Mouse (Mus musculus) cerebellum, adult 2 months (tissue): ENCODE measurements around the gene Gm340. TPM values are rescaled to one million over a fixed set of nuclear protein-coding genes. Genes with fewer than 3 reads are reported as not detected.

Source experiments
- DNase-seq, 2 experiments: peaks; one replicate each; pipeline ENCODE4 v3.0.0; 2021
- H3K27ac ChIP-seq: fragments of 200-500 bp; 2 replicates; pipeline ENCODE4 v1.5.1; 2012; ENCODE audit warnings: low read length, control low read depth, inconsistent platforms; ENCODE audit not compliant: insufficient read depth
- H3K27me3 ChIP-seq: fragments of 200-500 bp; 2 replicates; pipeline ENCODE4 v1.6.1; 2012; ENCODE audit warnings: inconsistent platforms, mild to moderate bottlenecking, low read length, moderate library complexity; ENCODE audit not compliant: control insufficient read depth, insufficient read depth
- H3K4me1 ChIP-seq: fragments of 200-500 bp; 2 replicates; pipeline ENCODE4 v1.6.1; 2011; ENCODE audit warnings: low read length; ENCODE audit not compliant: control insufficient read depth, insufficient read depth
- H3K4me3 ChIP-seq: fragments of 200-500 bp; replicated peaks from 2 replicates; pipeline ENCODE3; 2011; ENCODE audit warnings: mild to moderate bottlenecking, low read depth, low read length, control low read depth; ENCODE audit not compliant: insufficient read depth
- CTCF ChIP-seq: fragments of 200-500 bp; IDR thresholded peaks from 2 replicates; pipeline ENCODE4 v1.5.1; 2011; ENCODE audit warnings: low read depth, mild to moderate bottlenecking, control low read depth, low read length, moderate library complexity, borderline replicate concordance; ENCODE audit not compliant: insufficient read depth
- POLR2A ChIP-seq: fragments of 200-500 bp; IDR thresholded peaks from 2 replicates; pipeline ENCODE4 v1.6.1; 2011; ENCODE audit warnings: low read length, control low read depth, borderline replicate concordance; ENCODE audit not compliant: insufficient read depth
- WGBS: fragments of 180-500 bp; shearing (Covaris S2); methylation state at CpG from one replicate; pipeline ENCODE4 v1.1.7; 2018; 5-methylcytosine and 5-hydroxymethylcytosine counted together
- polyA plus RNA-seq: library from polyadenylated mRNA; depleted of rRNA; stranded (reverse); fragments of >200 nt; gene quantifications from 2 replicates; pipeline ENCODE4 v1.2.3, GENCODE M21; 2012

Gene Gm340
- polyA plus RNA-seq, 1 experiment = 1.9 TPM

DNA sequence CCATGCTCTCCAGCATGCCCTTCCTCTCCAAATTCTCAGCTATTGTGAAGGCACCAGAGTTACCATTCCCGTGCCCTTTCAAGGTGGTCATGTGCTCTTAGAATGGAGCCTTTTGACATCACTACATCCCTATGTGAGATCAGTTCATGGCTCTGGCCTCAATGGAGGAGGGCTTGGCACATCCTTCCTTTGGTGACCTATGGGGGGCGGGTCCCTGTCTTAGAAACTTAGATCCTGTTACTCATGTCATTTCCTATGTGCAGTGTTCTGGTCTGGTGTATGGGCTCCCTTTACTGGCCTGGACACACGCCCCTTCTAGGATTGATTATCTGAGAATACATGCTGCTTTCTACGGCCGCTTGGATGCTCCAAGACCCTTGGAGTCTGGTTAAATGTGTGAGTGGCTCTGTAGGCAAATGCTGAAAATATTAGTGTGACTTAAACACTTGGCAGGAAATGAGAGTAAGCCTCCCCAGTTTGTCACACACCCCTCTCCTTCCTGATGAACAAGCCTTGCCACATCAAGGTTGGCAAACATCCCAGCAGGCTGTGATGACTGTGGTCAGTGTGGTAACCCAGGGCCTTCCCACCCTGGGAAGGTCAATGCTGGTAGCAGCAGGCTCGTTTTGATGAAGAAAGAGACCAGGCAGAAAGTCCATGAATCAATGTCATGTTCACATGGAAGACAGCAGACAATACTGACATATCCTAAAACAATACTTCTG is 15.2 kb downstream of the Gm340 start:
- no peak for DNase-seq
- Histone ChIP-seq H3K4me1 (no peaks in the 10 kb centered on the region), H3K27me3 (no peaks in the 10 kb centered on the region), H3K4me3 (no peak overlapping the region), H3K27ac (no peak overlapping the region)
- TF ChIP-seq POLR2A (no peak), CTCF (no peak)
- WGBS = 75% methylated on average over 6 of the region's 6 CpGs

DNA sequence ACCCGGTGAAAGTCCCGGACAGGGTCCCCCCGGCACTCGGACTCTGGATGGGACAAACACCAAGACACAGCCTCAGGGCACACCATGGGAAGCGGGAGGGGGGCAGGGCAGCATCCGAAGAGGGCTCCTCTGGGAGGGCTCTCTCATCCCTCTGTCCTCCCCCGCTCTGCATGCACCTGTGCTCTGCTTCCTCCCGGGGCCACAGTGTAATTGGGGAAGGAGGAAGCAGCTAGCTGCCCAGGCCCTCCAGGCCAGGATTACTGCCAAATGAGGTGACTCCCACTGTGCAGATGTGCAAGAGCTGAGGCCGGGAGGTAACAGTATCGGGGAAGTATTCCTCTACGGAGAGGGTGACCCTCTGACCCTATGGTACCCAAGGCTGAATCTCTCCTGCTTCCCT is 18.5 kb downstream of the Gm340 start:
- Histone ChIP-seq H3K4me1 (no peaks in the 10 kb centered on the region), H3K4me3 (no peak overlapping the region), H3K27me3 (no peaks in the 10 kb centered on the region), H3K27ac (no peak overlapping the region)
- WGBS = 19% methylated on average over 11 of the region's 11 CpGs
- peak in 1 of 2 experiments; percentile 10 for DNase-seq
- no peak for TF ChIP-seq CTCF
- no peak for TF ChIP-seq POLR2A

DNA sequence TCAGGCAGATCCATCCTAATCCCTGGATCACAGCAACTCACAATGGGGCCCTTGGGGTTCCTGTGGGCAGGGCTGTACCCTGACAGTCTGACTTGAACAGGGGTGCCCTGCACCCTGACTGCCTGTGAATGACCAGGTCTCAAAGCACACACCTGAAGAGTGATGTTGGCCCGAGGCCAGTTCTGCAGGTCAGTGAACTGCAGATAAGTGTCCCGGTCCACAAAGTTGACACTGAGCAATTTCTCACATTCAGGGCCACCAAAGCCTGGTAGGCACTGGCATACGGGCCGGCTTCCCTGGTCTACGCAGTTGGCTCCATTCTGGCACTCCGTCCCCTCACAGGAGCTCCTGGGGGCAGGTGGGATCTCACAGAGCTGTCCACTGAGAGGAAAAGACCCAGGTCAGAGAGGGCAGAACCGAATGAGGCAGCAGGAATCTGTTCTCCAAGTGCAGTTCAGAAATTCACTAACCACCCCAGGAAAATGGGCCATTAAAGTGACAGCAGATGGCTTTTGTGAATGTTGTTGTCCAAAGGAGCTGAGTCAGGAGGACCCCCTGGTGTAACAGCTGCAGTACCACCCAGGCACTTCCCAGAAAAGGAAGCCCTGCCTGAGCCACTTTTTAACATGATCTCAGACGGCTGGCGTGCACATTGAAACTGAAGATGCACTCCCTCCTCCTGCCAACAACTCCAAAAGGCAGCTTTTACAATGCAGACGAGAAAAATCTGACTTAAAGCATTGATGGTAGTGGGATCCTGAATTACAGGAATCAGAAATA is 24.2 kb downstream of the Gm340 start:
- no peak for DNase-seq
- H3K27me3 ChIP-seq = no peaks in the 10 kb centered on the region
- H3K4me1 ChIP-seq = peaks cover 4% of the 10 kb centered on the region
- TF ChIP-seq CTCF = no peak
- no peak overlapping the region for H3K4me3 ChIP-seq
- no peak overlapping the region for H3K27ac ChIP-seq
- 67% methylated on average over 10 of the region's 10 CpGs for WGBS

DNA sequence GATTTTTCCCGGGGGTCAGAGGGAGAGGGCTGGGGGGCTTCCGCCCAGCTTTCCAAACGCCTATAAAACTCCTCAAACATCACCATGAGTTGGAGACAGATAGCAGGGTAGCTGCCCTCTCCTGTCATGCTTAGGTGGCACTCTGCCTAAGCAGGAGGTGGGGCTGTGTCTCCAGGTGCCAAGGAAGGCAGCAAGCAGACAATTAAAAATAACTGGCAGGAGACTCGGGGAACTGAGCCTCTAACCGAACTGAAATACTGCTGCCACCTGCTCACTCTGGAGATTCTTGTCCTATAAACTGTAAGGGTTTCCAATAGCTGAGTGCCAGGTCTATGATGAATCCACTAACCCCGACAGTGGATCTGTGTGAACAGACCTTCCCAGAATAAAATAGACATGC is 29.5 kb downstream of the Gm340 start:
- DNase-seq = peak in 1 of 2 experiments; percentile 36
- 33% methylated on average over 6 of the region's 6 CpGs for WGBS
- no peak overlapping the region for H3K4me3 ChIP-seq
- TF ChIP-seq POLR2A (no peak), CTCF (no peak)
- H3K4me1 ChIP-seq = peaks cover 10% of the 10 kb centered on the region
- H3K27ac ChIP-seq = no peak overlapping the region
- H3K27me3 ChIP-seq = no peaks in the 10 kb centered on the region; the same call in 1 of the 2 replicates

DNA sequence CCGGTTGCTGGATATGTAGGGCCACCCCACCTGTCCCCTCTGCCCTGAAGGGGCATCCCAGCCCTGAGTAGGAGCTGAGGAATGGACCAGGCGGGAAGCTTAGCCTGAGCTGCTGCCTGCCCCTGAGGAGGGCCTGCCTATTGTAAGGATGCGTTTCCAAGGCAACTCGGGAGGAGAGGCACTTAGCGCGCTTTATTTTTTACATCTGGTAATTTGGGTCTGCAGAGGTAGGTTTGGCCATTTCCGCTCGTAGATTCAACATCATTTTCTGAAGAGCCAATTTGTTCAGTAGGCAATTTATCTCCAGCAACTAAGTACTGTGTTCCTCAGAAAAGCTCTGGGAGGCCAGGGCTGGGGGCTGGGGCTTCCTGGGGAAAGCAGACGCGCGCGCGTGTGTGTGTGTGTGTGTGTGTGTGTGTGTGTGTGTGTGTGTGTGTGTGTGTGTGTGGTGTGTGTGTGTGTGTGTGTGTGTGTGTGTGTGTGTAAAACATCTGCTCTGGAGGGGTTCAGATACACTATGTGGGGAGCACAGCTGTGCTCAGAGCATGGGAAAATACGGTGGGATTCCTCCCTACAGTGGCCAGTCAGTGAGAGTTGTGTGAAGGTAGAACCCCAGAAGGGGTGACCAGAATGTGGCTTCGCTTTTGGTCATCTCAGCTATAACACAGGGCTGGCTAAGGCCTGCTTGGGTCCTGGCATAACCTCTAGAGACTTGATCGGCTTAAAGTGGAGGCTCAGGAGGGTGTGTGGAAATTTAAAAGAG is 31.3 kb downstream of the Gm340 start:
- TF ChIP-seq POLR2A (no peak), CTCF (no peak)
- WGBS = 64% methylated on average over 16 of the region's 16 CpGs
- Histone ChIP-seq H3K4me3 (no peak overlapping the region), H3K27me3 (no peaks in the 10 kb centered on the region; the same call in 1 of the 2 replicates), H3K27ac (no peak overlapping the region), H3K4me1 (peaks cover 12% of the 10 kb centered on the region)
- DNase-seq = no peak

DNA sequence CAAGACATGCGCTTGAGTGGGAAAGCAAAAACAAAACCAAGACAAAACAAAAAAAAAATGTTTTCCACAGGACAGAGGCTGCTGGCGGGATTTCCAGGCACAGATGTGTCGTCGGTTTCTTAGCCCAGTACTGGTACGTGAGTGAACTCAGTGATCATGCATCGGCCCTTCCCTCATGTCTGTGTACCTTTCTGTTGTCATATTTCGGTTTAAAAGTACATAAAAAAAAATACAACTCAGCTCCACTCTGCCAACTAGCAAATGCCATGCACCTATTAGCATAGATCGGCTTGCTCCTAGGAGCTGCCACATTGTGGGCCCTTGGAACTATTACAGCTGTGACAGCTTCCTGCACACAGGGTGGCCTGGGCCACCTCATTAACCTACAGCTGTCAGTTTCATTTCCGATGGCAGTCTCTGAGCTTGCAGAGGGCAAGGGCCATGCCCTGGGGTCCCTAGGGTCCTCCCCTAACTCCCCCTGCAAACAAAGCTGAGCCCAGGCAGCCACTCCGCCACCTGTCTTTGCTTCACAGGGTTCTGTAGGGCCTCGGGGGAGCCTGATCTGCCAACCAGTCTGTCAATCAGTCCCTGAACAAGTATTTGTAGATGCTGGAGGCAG is 33.5 kb downstream of the Gm340 start:
- Histone ChIP-seq H3K27ac (no peak overlapping the region), H3K4me1 (peaks cover 12% of the 10 kb centered on the region), H3K27me3 (no peaks in the 10 kb centered on the region; the same call in 1 of the 2 replicates), H3K4me3 (no peak overlapping the region)
- WGBS = 58% methylated on average over 11 of the region's 11 CpGs
- no peak for TF ChIP-seq CTCF
- no peak for TF ChIP-seq POLR2A
- no peak for DNase-seq

DNA sequence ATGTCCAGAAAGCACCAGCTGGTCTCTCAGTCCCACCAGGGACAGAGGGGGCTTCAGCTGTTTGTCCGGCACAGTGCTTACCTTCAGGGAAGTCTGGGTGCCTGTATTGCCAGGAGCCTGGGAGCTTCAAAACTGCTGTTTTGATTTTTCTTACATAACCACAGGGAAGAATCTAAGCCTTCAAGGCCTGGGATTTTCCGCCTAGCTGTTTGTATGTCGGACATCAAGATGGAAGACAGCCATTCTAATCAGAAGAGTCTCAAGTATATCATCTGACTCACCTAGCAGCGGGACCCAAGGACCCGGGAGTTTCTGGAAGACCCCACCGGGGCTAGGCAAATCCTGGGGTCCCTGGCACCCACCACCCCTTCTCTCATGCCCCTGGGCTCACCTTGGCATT is 34.1 kb downstream of the Gm340 start:
- no peak for DNase-seq
- H3K4me1 ChIP-seq = peaks cover 9% of the 10 kb centered on the region
- no peak overlapping the region for H3K27ac ChIP-seq
- no peak overlapping the region for H3K4me3 ChIP-seq
- no peaks in the 10 kb centered on the region; the same call in 1 of the 2 replicates for H3K27me3 ChIP-seq
- 70% methylated on average over 6 of the region's 6 CpGs for WGBS
- TF ChIP-seq CTCF (no peak), POLR2A (no peak)

DNA sequence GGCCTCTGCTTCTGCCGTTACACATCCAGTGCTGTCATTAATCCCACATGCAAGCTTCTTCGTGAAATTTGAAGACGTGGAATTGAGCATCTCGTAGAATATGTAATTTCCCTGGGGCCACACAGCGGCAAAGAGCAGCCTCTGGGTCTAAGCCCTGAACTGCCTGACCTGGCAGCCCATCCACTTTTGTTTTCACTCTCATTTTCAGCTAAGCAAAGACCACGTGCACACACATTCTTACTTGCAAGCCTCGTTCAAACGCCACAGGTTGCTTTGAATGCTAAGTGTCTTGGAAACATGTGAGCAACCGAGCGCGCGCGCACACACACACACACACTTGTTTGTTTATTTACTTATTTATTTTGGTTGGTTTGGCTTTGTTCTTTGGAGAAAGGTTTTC is 34.9 kb downstream of the Gm340 start:
- TF ChIP-seq CTCF (no peak), POLR2A (no peak)
- no peak overlapping the region for H3K27ac ChIP-seq
- no peak overlapping the region for H3K4me3 ChIP-seq
- DNase-seq = no peak
- H3K4me1 ChIP-seq = peaks cover 4% of the 10 kb centered on the region; the same call in 1 of the 2 replicates
- H3K27me3 ChIP-seq = no peaks in the 10 kb centered on the region; the same call in 1 of the 2 replicates
- WGBS = 83% methylated on average over 13 of the region's 13 CpGs
